Mouse (Mus musculus) intestine, embryonic 14.5 days (tissue): ENCODE data around the gene Slc39a11. TPM values are rescaled to one million over a fixed set of nuclear protein-coding genes. Genes with fewer than 3 reads are reported as not detected.

ENCODE experiments used
- ATAC-seq: fragments of 200-750 bp; cut with Nextera tagmentation; replicated peaks from 2 replicates; pipeline ENCODE4 v1.8.0; 2017; ENCODE audit warnings: low read depth, moderate number of reproducible peaks, moderate TSS enrichment, moderate library complexity; ENCODE audit not compliant: low FRiP score, low TSS enrichment
- DNase-seq: peaks from one replicate; pipeline ENCODE4 v3.0.0-alpha.2; 2018; ENCODE audit warnings: low spot score
- H3K27ac ChIP-seq: fragments of 300-500 bp; sonication (generic); 2 replicates; pipeline ENCODE4 v1.5.1; 2014; ENCODE audit warnings: low read depth, mild to moderate bottlenecking, control low read depth
- H3K27me3 ChIP-seq: fragments of 300-500 bp; sonication (generic); replicated peaks from 2 replicates; pipeline ENCODE4 v1.6.1; 2014; ENCODE audit warnings: low read length, control low read depth; ENCODE audit not compliant: control insufficient read depth, insufficient read depth
- H3K36me3 ChIP-seq: fragments of 300-500 bp; sonication (generic); 2 replicates; pipeline ENCODE4 v1.6.1; 2014; ENCODE audit warnings: low read length, control low read depth; ENCODE audit not compliant: control insufficient read depth, insufficient read depth
- H3K4me1 ChIP-seq: fragments of 300-500 bp; sonication (generic); replicated peaks from 2 replicates; pipeline ENCODE4 v1.6.1; 2014; ENCODE audit warnings: low read length, control low read depth, mixed read lengths; ENCODE audit not compliant: control insufficient read depth, insufficient read depth
- H3K4me2 ChIP-seq: fragments of 300-500 bp; sonication (generic); 2 replicates; pipeline ENCODE4 v1.6.1; 2014; ENCODE audit warnings: low read length
- H3K4me3 ChIP-seq: fragments of 300-500 bp; sonication (generic); 2 replicates; pipeline ENCODE4 v1.5.1; 2014; ENCODE audit warnings: low read depth, low read length, control low read depth, mixed read lengths
- H3K9ac ChIP-seq: fragments of 300-500 bp; sonication (generic); 2 replicates; pipeline ENCODE4 v1.6.1; 2014; ENCODE audit warnings: mild to moderate bottlenecking, low read length
- H3K9me3 ChIP-seq: fragments of 300-500 bp; sonication (generic); 2 replicates; pipeline ENCODE4 v1.6.1; 2016; ENCODE audit warnings: low read length, control low read depth; ENCODE audit not compliant: control insufficient read depth
- WGBS: fragments of 180-500 bp; shearing (Covaris S2); extraction: QIAGEN DNeasy Blood & Tissue Kit; methylation state at CpG from one replicate; pipeline ENCODE4 v1.1.7; 2014; 5-methylcytosine and 5-hydroxymethylcytosine counted together
- polyA plus RNA-seq: library from polyadenylated mRNA; unstranded; fragments of >200 nt; fragmentation: Nextera tagmentation; extraction: Ambion mirVana; gene quantifications from 2 replicates; pipeline ENCODE4 v1.2.1, GENCODE M21; 2014

Slc39a11 gene
- polyA plus RNA-seq, 1 experiment from 2014 or later: 24.0 TPM

GRCm38 (mm10) chr11:113654105-113654504 is 4.2 kb upstream of the Slc39a11 start:
- Histone ChIP-seq H3K9ac (no peak overlapping the region), H3K27me3 (no peaks in the 10 kb centered on the region), H3K4me2 (no peak overlapping the region), H3K4me3 (no peak overlapping the region), H3K4me1 (peaks cover 11% of the 10 kb centered on the region), H3K36me3 (peaks cover 72% of the 10 kb centered on the region), H3K27ac (no peak overlapping the region), H3K9me3 (no peaks in the 10 kb centered on the region)
- no peak for DNase-seq
- ATAC-seq: no peak
- 89% methylated on average over 15 of the region's 15 CpGs for WGBS

- no peak for DNase-seq
- no peak overlapping the region for H3K27ac ChIP-seq
- no peak overlapping the region for H3K4me3 ChIP-seq
- no peak overlapping the region for H3K4me2 ChIP-seq
- peaks cover 19% of the 10 kb centered on the region for H3K4me1 ChIP-seq
- peaks cover 56% of the 10 kb centered on the region for H3K36me3 ChIP-seq
- 90% methylated on average over 6 of the region's 6 CpGs for WGBS
- no peak for ATAC-seq
- no peak overlapping the region for H3K9ac ChIP-seq
- H3K9me3 ChIP-seq: no peaks in the 10 kb centered on the region
- H3K27me3 ChIP-seq: no peaks in the 10 kb centered on the region
These were observed 2.6 kb upstream of the Slc39a11 start for GRCm38 (mm10) chr11:113652516-113652915.

- Histone ChIP-seq H3K36me3 (peaks cover 49% of the 10 kb centered on the region), H3K4me1 (peaks cover 19% of the 10 kb centered on the region), H3K27me3 (no peaks in the 10 kb centered on the region), H3K9ac (no peak overlapping the region), H3K27ac (no peak overlapping the region), H3K4me3 (no peak overlapping the region), H3K9me3 (no peaks in the 10 kb centered on the region), H3K4me2 (no peak overlapping the region)
- DNase-seq: peak; percentile 71
- WGBS: 45% methylated on average over 8 of the region's 8 CpGs
- 0 out of 2 replicates have a peak, but pooled peaks have one; percentile 9 for ATAC-seq
These were observed 2.0 kb upstream of the Slc39a11 start for GRCm38 (mm10) chr11:113651907-113652273.

- DNase-seq (no peak), ATAC-seq (no peak)
- Histone ChIP-seq H3K27ac (no peak overlapping the region), H3K36me3 (peaks cover 44% of the 10 kb centered on the region), H3K27me3 (no peaks in the 10 kb centered on the region), H3K4me2 (no peak overlapping the region), H3K4me1 (peaks cover 19% of the 10 kb centered on the region), H3K9me3 (no peaks in the 10 kb centered on the region), H3K4me3 (no peak overlapping the region), H3K9ac (no peak overlapping the region)
- 63% methylated on average over 22 of the region's 22 CpGs for WGBS
These were observed 1.5 kb upstream of the Slc39a11 start for GRCm38 (mm10) chr11:113651206-113651906.

GRCm38 (mm10) chr11:113648690-113649352 is 1.1 kb downstream of the Slc39a11 start, which contains the start of gene Cog1:
Gene Cog1 (plus strand): TSS chr11:113649169.
- DNase-seq (no peak), ATAC-seq (no peak; the same call in 1 of the 2 replicates)
- Histone ChIP-seq H3K4me2 (peak within 1 kb of the TSS; percentile 84), H3K27ac (peak within 1 kb of the TSS; percentile 82), H3K4me1 (peaks cover 19% of the 10 kb centered on the region), H3K9ac (peak within 1 kb of the TSS; percentile 93), H3K9me3 (no peaks in the 10 kb centered on the region), H3K36me3 (peaks cover 19% of the 10 kb centered on the region), H3K4me3 (peak within 1 kb of the TSS; percentile 95), H3K27me3 (no peaks in the 10 kb centered on the region)
- 43% methylated on average over 26 of the region's 26 CpGs for WGBS

- Histone ChIP-seq H3K27me3 (no peaks in the 10 kb centered on the region), H3K4me2 (peak overlapping the region; percentile 84; the same call in 1 of the 2 replicates), H3K4me1 (peaks cover 19% of the 10 kb centered on the region), H3K9ac (0 out of 2 replicates have a peak overlapping the region, but pooled peaks have one; percentile 7), H3K9me3 (no peaks in the 10 kb centered on the region), H3K36me3 (peaks cover 12% of the 10 kb centered on the region), H3K4me3 (no peak overlapping the region), H3K27ac (no peak overlapping the region)
- peak; percentile 92 for DNase-seq
- no peak for ATAC-seq
- WGBS: 3% methylated on average over 15 of the region's 15 CpGs
These were observed 1.7 kb downstream of the Slc39a11 start for GRCm38 (mm10) chr11:113648152-113648551.

- Histone ChIP-seq H3K27me3 (no peaks in the 10 kb centered on the region), H3K4me1 (peaks cover 10% of the 10 kb centered on the region), H3K27ac (no peak overlapping the region), H3K4me3 (no peak overlapping the region), H3K9me3 (no peaks in the 10 kb centered on the region), H3K4me2 (no peak overlapping the region), H3K9ac (no peak overlapping the region), H3K36me3 (no peaks in the 10 kb centered on the region)
- DNase-seq (no peak), ATAC-seq (no peak)
- 91% methylated on average over 3 of the region's 3 CpGs for WGBS
These were observed 4.7 kb downstream of the Slc39a11 start for GRCm38 (mm10) chr11:113645181-113645580.

- Histone ChIP-seq H3K27ac (no peak overlapping the region), H3K4me1 (no peaks in the 10 kb centered on the region), H3K27me3 (no peaks in the 10 kb centered on the region), H3K36me3 (no peaks in the 10 kb centered on the region), H3K9ac (no peak overlapping the region), H3K4me3 (no peak overlapping the region), H3K9me3 (no peaks in the 10 kb centered on the region), H3K4me2 (no peak overlapping the region)
- no peak for ATAC-seq
- 91% methylated on average over 12 of the region's 12 CpGs for WGBS
- no peak for DNase-seq
These were observed 11.2 kb downstream of the Slc39a11 start for GRCm38 (mm10) chr11:113638680-113639079.
